Mouse (Mus musculus): ENCODE measurements around the gene Ikbip. TPM values are rescaled to one million over a fixed set of nuclear protein-coding genes. Genes with fewer than 3 reads are reported as not detected.

Ikbip gene
- polyA plus RNA-seq, 1 experiment from 2014 or later: 51.8 TPM

GRCm38 (mm10) chr10:91083393-91083927 is 720 bp downstream of the Ikbip start:
- Histone ChIP-seq H3K36me3 (peaks cover 7% of the 10 kb centered on the region; the same call in 1 of the 2 replicates), H3K4me3 (replicated peaks) (peak overlapping the region; percentile 72), H3K27ac (peak overlapping the region; percentile 64), H3K4me1 (0 out of 2 replicates have a peak, but pooled peaks cover 3% of the 10 kb centered on the region), H3K4me2 (peak overlapping the region; percentile 60), H3K9me3 (no peaks in the 10 kb centered on the region), H3K27me3 (replicated peaks) (no peaks in the 10 kb centered on the region), H3K9ac (peak overlapping the region; percentile 68)
- ATAC-seq (ENCODE audit: insufficient read depth, low FRiP score, low read depth): no peak
- 37% methylated on average over 12 of the region's 12 CpGs for whole genome bisulfite sequencing

GRCm38 (mm10) chr10:91092812-91093211 is 10.1 kb downstream of the Ikbip start:
- H3K27me3 ChIP-seq (replicated peaks): no peaks in the 10 kb centered on the region
- no peaks in the 10 kb centered on the region for H3K9me3 ChIP-seq
- no peaks in the 10 kb centered on the region; the same call in 1 of the 2 replicates for H3K36me3 ChIP-seq
- no peak overlapping the region for H3K4me2 ChIP-seq
- H3K9ac ChIP-seq: no peak overlapping the region
- 83% methylated on average over 4 of the region's 4 CpGs for WGBS
- no peak overlapping the region for H3K4me3 ChIP-seq (replicated peaks)
- no peaks in the 10 kb centered on the region for H3K4me1 ChIP-seq
- H3K27ac ChIP-seq: no peak overlapping the region
- no peak for ATAC-seq (ENCODE audit: insufficient read depth, low FRiP score, low read depth)

DNA sequence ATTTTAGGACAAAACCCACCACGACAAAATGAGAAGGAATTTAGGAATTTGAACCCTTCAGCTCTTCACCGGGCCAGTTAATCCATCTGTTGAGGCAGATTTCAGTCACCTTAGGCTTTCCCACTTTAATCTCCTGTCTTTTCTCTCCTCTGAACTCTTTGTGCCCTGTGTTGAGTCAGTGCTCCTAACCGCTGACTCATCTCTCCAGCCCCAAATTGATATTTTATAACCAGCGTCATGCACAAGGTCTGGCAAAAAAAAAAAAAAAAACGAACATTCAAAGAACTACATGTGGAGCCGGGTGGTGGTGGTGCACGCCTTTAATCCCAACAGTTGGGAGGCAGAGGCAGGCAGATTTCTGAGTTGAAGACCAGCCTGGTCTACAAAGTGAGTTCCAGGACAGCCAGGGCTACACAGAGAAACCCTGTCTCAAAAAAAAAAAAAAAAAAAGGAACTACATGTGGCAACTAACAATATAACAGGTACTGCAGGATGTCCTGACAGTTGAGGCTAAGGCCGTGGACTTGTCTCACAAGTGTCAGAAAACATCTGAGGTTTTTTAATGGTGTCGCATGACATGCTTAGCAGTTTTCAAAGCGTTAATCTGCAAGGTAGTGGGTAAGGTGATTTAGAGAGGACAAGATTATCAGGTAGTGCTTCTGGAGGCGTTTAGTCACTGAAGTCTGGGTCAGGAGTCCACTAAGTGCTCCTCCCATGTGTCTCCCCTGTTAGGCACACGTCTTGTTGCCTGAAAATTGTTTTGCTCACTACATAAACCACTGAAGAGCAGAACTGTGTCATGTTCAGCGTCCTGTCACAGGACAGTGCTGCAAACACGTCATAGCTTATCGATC is 11.7 kb downstream of the Ikbip start:
- Histone ChIP-seq H3K4me2 (no peak overlapping the region), H3K27ac (no peak overlapping the region), H3K4me3 (replicated peaks) (no peak overlapping the region), H3K9me3 (no peaks in the 10 kb centered on the region), H3K36me3 (no peaks in the 10 kb centered on the region; the same call in 1 of the 2 replicates), H3K9ac (no peak overlapping the region), H3K27me3 (replicated peaks) (no peaks in the 10 kb centered on the region), H3K4me1 (no peaks in the 10 kb centered on the region)
- ATAC-seq (ENCODE audit: insufficient read depth, low FRiP score, low read depth): no peak
- 77% methylated on average over 15 of the region's 15 CpGs for WGBS

- H3K4me3 ChIP-seq (replicated peaks): no peak overlapping the region
- H3K9ac ChIP-seq: no peak overlapping the region
- ATAC-seq (ENCODE audit: insufficient read depth, low FRiP score, low read depth): no peak
- H3K4me1 ChIP-seq: no peaks in the 10 kb centered on the region
- 92% methylated on average over 8 of the region's 8 CpGs for WGBS
- H3K27me3 ChIP-seq (replicated peaks): no peaks in the 10 kb centered on the region
- no peaks in the 10 kb centered on the region for H3K9me3 ChIP-seq
- H3K36me3 ChIP-seq: no peaks in the 10 kb centered on the region; the same call in 1 of the 2 replicates
- no peak overlapping the region for H3K4me2 ChIP-seq
- no peak overlapping the region for H3K27ac ChIP-seq
Measured at GRCm38 (mm10) chr10:91098056-91098455, 15.3 kb downstream of the Ikbip start.

GRCm38 (mm10) chr10:91100101-91100500 is 17.4 kb downstream of the Ikbip start:
- no peak overlapping the region for H3K27ac ChIP-seq
- no peaks in the 10 kb centered on the region; the same call in 1 of the 2 replicates for H3K36me3 ChIP-seq
- H3K4me1 ChIP-seq: no peaks in the 10 kb centered on the region
- no peak overlapping the region for H3K4me3 ChIP-seq (replicated peaks)
- H3K27me3 ChIP-seq (replicated peaks): no peaks in the 10 kb centered on the region
- H3K9ac ChIP-seq: no peak overlapping the region
- no peaks in the 10 kb centered on the region for H3K9me3 ChIP-seq
- ATAC-seq (ENCODE audit: insufficient read depth, low FRiP score, low read depth): no peak
- WGBS: 87% methylated on average over 1 of the region's 1 CpGs
- H3K4me2 ChIP-seq: no peak overlapping the region

DNA sequence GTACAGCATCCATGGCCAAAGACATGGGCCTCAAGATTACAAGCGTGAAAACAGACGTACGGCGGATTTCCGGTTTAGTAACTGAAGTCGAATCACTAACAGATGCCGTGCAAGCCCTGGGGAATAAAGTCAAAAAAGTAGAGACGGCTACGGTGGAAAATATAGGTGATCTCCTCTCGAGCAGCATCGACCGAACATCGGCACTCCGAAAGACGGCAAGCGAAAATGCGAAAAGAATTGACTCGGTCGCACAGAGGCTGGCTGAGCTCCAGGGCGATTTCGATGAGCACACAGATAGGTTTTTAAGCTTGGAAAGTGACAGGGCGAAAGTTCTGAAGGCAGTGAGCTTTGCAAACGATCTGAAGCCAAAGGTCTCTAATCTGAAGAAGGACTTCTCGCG is 19.2 kb downstream of the Ikbip start:
- H3K4me1 ChIP-seq: no peaks in the 10 kb centered on the region
- H3K4me3 ChIP-seq (replicated peaks): no peak overlapping the region
- no peak overlapping the region for H3K27ac ChIP-seq
- 92% methylated on average over 25 of the region's 25 CpGs for WGBS
- H3K27me3 ChIP-seq (replicated peaks): no peaks in the 10 kb centered on the region
- no peaks in the 10 kb centered on the region for H3K36me3 ChIP-seq
- H3K9ac ChIP-seq: no peak overlapping the region
- H3K9me3 ChIP-seq: no peaks in the 10 kb centered on the region
- H3K4me2 ChIP-seq: no peak overlapping the region
- no peak for ATAC-seq (ENCODE audit: insufficient read depth, low FRiP score, low read depth)

DNA sequence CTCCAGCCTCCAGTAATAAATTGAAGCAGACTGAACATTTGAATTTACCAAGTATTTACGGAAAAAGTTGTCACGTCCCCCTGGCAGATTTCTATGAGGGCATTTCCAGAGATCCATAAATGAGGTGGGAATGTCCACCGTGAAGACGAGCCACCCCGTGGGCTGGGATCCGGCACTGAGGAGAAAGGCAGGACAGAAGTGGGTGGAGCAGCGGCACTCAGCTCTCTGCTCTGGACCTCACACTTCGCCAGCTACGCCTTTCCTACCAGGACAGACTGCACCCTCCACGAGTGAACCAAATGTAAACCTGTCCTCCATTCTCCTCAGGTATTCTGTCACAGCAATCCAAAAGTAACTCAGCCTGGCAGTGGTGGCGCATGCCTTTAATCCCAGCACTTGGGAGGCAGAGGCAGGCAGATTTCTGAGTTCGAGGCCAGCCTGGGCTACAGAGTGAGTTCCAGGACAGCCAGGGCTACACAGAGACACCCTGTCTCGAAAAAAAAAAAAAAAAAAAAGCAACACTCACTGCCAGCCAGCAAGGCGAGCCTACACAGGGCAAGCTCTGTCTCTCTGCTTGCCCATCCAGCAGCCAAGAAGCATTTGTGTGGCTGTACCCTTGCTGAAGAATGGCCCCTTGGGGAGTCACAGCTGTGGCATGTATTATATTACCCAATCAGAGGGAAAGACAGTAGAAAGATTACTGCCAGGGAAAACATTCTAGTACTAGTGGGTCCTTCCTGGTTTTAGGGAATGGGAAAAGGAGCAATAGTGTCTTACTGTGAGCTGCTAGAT is 20.3 kb downstream of the Ikbip start:
- WGBS: 92% methylated on average over 14 of the region's 14 CpGs
- H3K36me3 ChIP-seq: no peaks in the 10 kb centered on the region
- H3K4me3 ChIP-seq (replicated peaks): no peak overlapping the region
- H3K4me1 ChIP-seq: no peaks in the 10 kb centered on the region
- ATAC-seq (ENCODE audit: insufficient read depth, low FRiP score, low read depth): no peak
- H3K27ac ChIP-seq: no peak overlapping the region
- no peaks in the 10 kb centered on the region for H3K27me3 ChIP-seq (replicated peaks)
- no peak overlapping the region for H3K4me2 ChIP-seq
- H3K9ac ChIP-seq: no peak overlapping the region
- no peaks in the 10 kb centered on the region for H3K9me3 ChIP-seq

GRCm38 (mm10) chr10:91105981-91106380 is 23.2 kb downstream of the Ikbip start:
- H3K4me1 ChIP-seq: no peaks in the 10 kb centered on the region
- no peaks in the 10 kb centered on the region for H3K27me3 ChIP-seq (replicated peaks)
- H3K36me3 ChIP-seq: no peaks in the 10 kb centered on the region
- no peak for ATAC-seq (ENCODE audit: insufficient read depth, low FRiP score, low read depth)
- H3K4me3 ChIP-seq (replicated peaks): no peak overlapping the region
- no peak overlapping the region for H3K9ac ChIP-seq
- no peaks in the 10 kb centered on the region for H3K9me3 ChIP-seq
- WGBS: 80% methylated on average over 3 of the region's 3 CpGs
- no peak overlapping the region for H3K27ac ChIP-seq
- H3K4me2 ChIP-seq: no peak overlapping the region

- no peak overlapping the region for H3K4me3 ChIP-seq (replicated peaks)
- H3K27ac ChIP-seq: no peak overlapping the region
- H3K27me3 ChIP-seq (replicated peaks): no peaks in the 10 kb centered on the region
- H3K4me2 ChIP-seq: no peak overlapping the region
- H3K9ac ChIP-seq: no peak overlapping the region
- no peaks in the 10 kb centered on the region for H3K4me1 ChIP-seq
- WGBS: 68% methylated on average over 4 of the region's 4 CpGs
- H3K9me3 ChIP-seq: no peaks in the 10 kb centered on the region
- no peak for ATAC-seq (ENCODE audit: insufficient read depth, low FRiP score, low read depth)
- H3K36me3 ChIP-seq: peaks cover 24% of the 10 kb centered on the region
Measured at GRCm38 (mm10) chr10:91109841-91110240, 27.1 kb downstream of the Ikbip start.

- Histone ChIP-seq H3K9ac (no peak overlapping the region), H3K9me3 (no peaks in the 10 kb centered on the region), H3K4me1 (peaks cover 2% of the 10 kb centered on the region; the same call in 1 of the 2 replicates), H3K36me3 (peaks cover 73% of the 10 kb centered on the region), H3K27ac (no peak overlapping the region), H3K27me3 (replicated peaks) (no peaks in the 10 kb centered on the region), H3K4me2 (no peak overlapping the region), H3K4me3 (replicated peaks) (no peak overlapping the region)
- 93% methylated on average over 12 of the region's 12 CpGs for WGBS
- ATAC-seq (ENCODE audit: insufficient read depth, low FRiP score, low read depth): no peak
Measured at GRCm38 (mm10) chr10:91116958-91117357, 34.2 kb downstream of the Ikbip start.

DNA sequence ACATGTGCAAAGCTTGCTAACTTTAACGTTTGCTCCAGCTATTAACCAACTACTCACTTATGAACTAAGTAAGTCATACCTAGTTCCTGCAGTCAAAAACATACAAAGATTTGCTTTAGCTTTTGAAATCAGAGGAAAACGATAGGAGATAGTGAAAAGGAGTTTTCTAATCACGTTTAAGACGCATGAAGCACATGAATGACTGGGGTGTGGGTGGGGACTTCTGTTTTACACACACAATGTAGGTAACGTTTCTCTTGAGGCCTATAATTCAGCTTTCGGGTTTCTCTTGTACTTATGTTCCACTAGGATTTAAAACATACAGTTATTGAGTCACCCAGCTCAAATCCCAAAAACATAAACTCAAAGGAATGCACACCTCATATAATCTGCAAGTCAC is 39.9 kb downstream of the Ikbip start:
- Histone ChIP-seq H3K4me3 (replicated peaks) (peak overlapping the region; percentile 80), H3K4me2 (peak overlapping the region; percentile 64), H3K4me1 (peaks cover 7% of the 10 kb centered on the region), H3K9me3 (no peaks in the 10 kb centered on the region), H3K36me3 (peaks cover 26% of the 10 kb centered on the region), H3K9ac (peak overlapping the region; percentile 98; the same call in 1 of the 2 replicates), H3K27ac (0 out of 2 replicates have a peak overlapping the region, but pooled peaks have one; percentile 95), H3K27me3 (replicated peaks) (no peaks in the 10 kb centered on the region)
- ATAC-seq (ENCODE audit: insufficient read depth, low FRiP score, low read depth): no peak
- 24% methylated on average over 6 of the region's 6 CpGs for WGBS

All from stomach, embryonic 15.5 days (tissue).